Mouse (Mus musculus) MEL (cell line): Measurements from ENCODE around the gene Vtn. TPM values are rescaled to one million over a fixed set of nuclear protein-coding genes. Genes with fewer than 3 reads are reported as not detected.

Experiments
- DNase-seq: peaks from one replicate; pipeline ENCODE4 v3.0.0; 2011; ENCODE audit warnings: low read depth, low spot score
- H3K27ac ChIP-seq: 2 replicates; pipeline ENCODE4 v1.5.1; 2012; ENCODE audit warnings: low read depth, mild to moderate bottlenecking, control low read depth, low read length, moderate library complexity; ENCODE audit not compliant: control insufficient read depth
- H3K27me3 ChIP-seq, 2 experiments: fragments of 150-350 bp in 1 of 2; sonication (generic) in 1 of 2; 2 replicates each; pipeline ENCODE4 v1.6.1; 2012; ENCODE audit warnings: low read length in 2 of 2, mild to moderate bottlenecking in 2 of 2, improper control_type of control experiment in 1 of 2, moderate library complexity in 1 of 2; ENCODE audit not compliant: insufficient read depth in 2 of 2, control insufficient read depth in 1 of 2
- H3K36me3 ChIP-seq, 2 experiments: 2 replicates each; pipeline ENCODE4 v1.6.1; 2012 to 2014; ENCODE audit warnings: low read length in 2 of 2, improper control_type of control experiment in 1 of 2, inconsistent platforms in 1 of 2, mild to moderate bottlenecking in 1 of 2; ENCODE audit not compliant: insufficient read depth in 2 of 2, control insufficient read depth in 1 of 2
- H3K4me1 ChIP-seq, 2 experiments: fragments of 150-350 bp in 1 of 2; sonication (generic) in 1 of 2; 2 replicates each; pipeline ENCODE4 v1.6.1; 2012; ENCODE audit warnings: low read length in 2 of 2, improper control_type of control experiment in 1 of 2, mild to moderate bottlenecking in 1 of 2; ENCODE audit not compliant: insufficient read depth in 2 of 2, control insufficient read depth in 1 of 2
- H3K4me3 ChIP-seq, 2 experiments: fragments of 150-350 bp in 1 of 2; sonication (generic) in 1 of 2; 2 replicates each; pipeline ENCODE4 v1.5.1; 2012; ENCODE audit warnings: low read depth in 2 of 2, low read length in 2 of 2, mild to moderate bottlenecking in 2 of 2, moderate library complexity in 2 of 2, control low read depth in 1 of 2, improper control_type of control experiment in 1 of 2; ENCODE audit not compliant: control insufficient read depth in 1 of 2, insufficient read depth in 1 of 2
- H3K79me2 ChIP-seq: 2 replicates; pipeline ENCODE4 v1.6.1; 2012; ENCODE audit warnings: mild to moderate bottlenecking, low read length, moderate library complexity; ENCODE audit not compliant: control insufficient read depth, poor library complexity, insufficient read depth
- H3K9ac ChIP-seq: 2 replicates; pipeline ENCODE4 v1.6.1; 2012; ENCODE audit warnings: low read depth, mild to moderate bottlenecking, control low read depth, low read length, moderate library complexity; ENCODE audit not compliant: control insufficient read depth, poor library complexity, severe bottlenecking
- H3K9me3 ChIP-seq: fragments of 150-350 bp; sonication (generic); replicated peaks from 2 replicates; pipeline ENCODE4 v1.6.1; 2012; ENCODE audit warnings: mild to moderate bottlenecking, low read length, improper control_type of control experiment, moderate library complexity; ENCODE audit not compliant: insufficient read depth
- CHD1 ChIP-seq: IDR thresholded peaks from 2 replicates; pipeline ENCODE4 v1.6.1; 2012; ENCODE audit warnings: low read depth, mild to moderate bottlenecking, inconsistent platforms, low read length, improper control_type of control experiment
- CTCF ChIP-seq, 3 experiments: IDR thresholded peaks in 2 of 3; conservative IDR thresholded peaks in 1 of 3; 2 replicates each; pipeline ENCODE4 v1.5.1; 2011 to 2012; ENCODE audit warnings: low read length in 3 of 3, low read depth in 2 of 3, mild to moderate bottlenecking in 2 of 3, improper control_type of control experiment in 1 of 3, inconsistent platforms in 1 of 3, mixed read lengths in 1 of 3, moderate library complexity in 1 of 3; ENCODE audit not compliant: control insufficient read depth in 1 of 3, insufficient read depth in 1 of 3, poor library complexity in 1 of 3, severe bottlenecking in 1 of 3
- E2F4 ChIP-seq: IDR thresholded peaks from 2 replicates; pipeline ENCODE4 v1.6.1; 2011; ENCODE audit warnings: low read depth, low read length, improper control_type of control experiment, borderline replicate concordance
- ELF1 ChIP-seq: IDR thresholded peaks from 2 replicates; pipeline ENCODE4 v1.6.1; 2014; ENCODE audit warnings: low read depth, mild to moderate bottlenecking, inconsistent platforms, low read length, improper control_type of control experiment, moderate library complexity
- ETS1 ChIP-seq: IDR thresholded peaks from 2 replicates; pipeline ENCODE4 v1.6.1; 2012; ENCODE audit warnings: low read depth, mild to moderate bottlenecking, inconsistent platforms, low read length, improper control_type of control experiment, moderate library complexity
- GABPA ChIP-seq: IDR thresholded peaks from 2 replicates; pipeline ENCODE4 v1.6.1; 2012; ENCODE audit warnings: low read depth, mild to moderate bottlenecking, inconsistent platforms, low read length, improper control_type of control experiment, moderate library complexity
- GATA1 ChIP-seq: IDR thresholded peaks from 2 replicates; pipeline ENCODE4 v1.6.1; 2011; ENCODE audit warnings: low read depth, low read length, improper control_type of control experiment
- KAT2A ChIP-seq: conservative IDR thresholded peaks from 2 replicates; pipeline ENCODE4 v1.6.1; 2012; ENCODE audit warnings: low read depth, low read length, improper control_type of control experiment, inconsistent platforms
- MAFK ChIP-seq: IDR thresholded peaks from 2 replicates; pipeline ENCODE4 v1.6.1; 2011; ENCODE audit warnings: low read depth, mild to moderate bottlenecking, low read length, improper control_type of control experiment, borderline replicate concordance
- MAX ChIP-seq: IDR thresholded peaks from 2 replicates; pipeline ENCODE4 v1.6.1; 2011; ENCODE audit warnings: low read length, improper control_type of control experiment
- MXI1 ChIP-seq: IDR thresholded peaks from 2 replicates; pipeline ENCODE4 v1.6.1; 2011; ENCODE audit warnings: mild to moderate bottlenecking, low read depth, low read length, improper control_type of control experiment
- MYB ChIP-seq: IDR thresholded peaks from 2 replicates; pipeline ENCODE4 v1.6.1; 2011; ENCODE audit warnings: mild to moderate bottlenecking, low read depth, low read length, improper control_type of control experiment
- MYC ChIP-seq: IDR thresholded peaks from 2 replicates; pipeline ENCODE4 v1.6.1; 2011; ENCODE audit warnings: low read depth, mild to moderate bottlenecking, low read length, improper control_type of control experiment, moderate library complexity
- NELFE ChIP-seq: IDR thresholded peaks from 2 replicates; pipeline ENCODE4 v1.6.1; 2011; ENCODE audit warnings: low read depth, low read length, improper control_type of control experiment
- NRF1 ChIP-seq: IDR thresholded peaks from 2 replicates; pipeline ENCODE4 v1.6.1; 2014; ENCODE audit warnings: low read depth, mild to moderate bottlenecking, inconsistent platforms, low read length, improper control_type of control experiment, moderate library complexity; ENCODE audit not compliant: poor library complexity, insufficient read depth, severe bottlenecking
- POLR2A ChIP-seq, 2 experiments: IDR thresholded peaks; 2 replicates each; pipeline ENCODE4 v1.6.1; 2011 to 2012; ENCODE audit warnings: low read length in 2 of 2, mild to moderate bottlenecking in 2 of 2, control low read depth in 1 of 2, improper control_type of control experiment in 1 of 2, low read depth in 1 of 2, moderate library complexity in 1 of 2; ENCODE audit not compliant: control insufficient read depth in 1 of 2, insufficient read depth in 1 of 2, poor library complexity in 1 of 2
- POLR2AphosphoS2 ChIP-seq: IDR thresholded peaks from 2 replicates; pipeline ENCODE4 v1.6.1; 2011; ENCODE audit warnings: low read length, improper control_type of control experiment
- POLR2AphosphoS5 ChIP-seq: IDR thresholded peaks from 2 replicates; pipeline ENCODE4 v1.6.1; 2012; ENCODE audit warnings: low read depth, borderline replicate concordance, mild to moderate bottlenecking, inconsistent platforms, low read length, moderate library complexity, mixed read lengths
- SIN3A ChIP-seq: IDR thresholded peaks from 2 replicates; pipeline ENCODE4 v1.6.1; 2012; ENCODE audit warnings: low read length, improper control_type of control experiment, inconsistent platforms
- TBP ChIP-seq: IDR thresholded peaks from 2 replicates; pipeline ENCODE4 v1.8.0; 2011; ENCODE audit warnings: low read depth, low read length, improper control_type of control experiment
- USF1 ChIP-seq: IDR thresholded peaks from 2 replicates; pipeline ENCODE4 v1.6.1; 2014; ENCODE audit warnings: low read depth, mild to moderate bottlenecking, inconsistent platforms, low read length, improper control_type of control experiment, moderate library complexity
- ZMIZ1 ChIP-seq: IDR thresholded peaks from 2 replicates; pipeline ENCODE4 v1.6.1; 2012; ENCODE audit warnings: low read depth, mild to moderate bottlenecking, inconsistent platforms, low read length, improper control_type of control experiment, moderate library complexity
- polyA plus RNA-seq, 2 experiments: library from polyadenylated mRNA; stranded (reverse) in 1 of 2; unstranded in 1 of 2; fragments of >175 nt in 1 of 2; fragments of >200 nt in 1 of 2; gene quantifications; 2 replicates each; pipeline versions ENCODE4 v1.2.1 to v1.2.4; 2012; ENCODE audit warnings: low replicate concordance in 2 of 2, low read depth in 1 of 2; ENCODE audit not compliant: insufficient read length in 2 of 2, insufficient read depth in 1 of 2, missing spikeins in 1 of 2
- total RNA-seq: library from RNA; depleted of rRNA; stranded (reverse); fragments of 300-350 nt; gene quantifications from 2 replicates; pipeline ENCODE4 v1.2.3, GENCODE M21; 2012

Gene Vtn
- total and polyA plus RNA-seq, 3 experiments, result 0.18 TPM; not detected in 2

- 0 out of 2 replicates have a peak, but pooled peaks have one; percentile 22 for TF ChIP-seq ETS1
- TF ChIP-seq E2F4, result no peak
These were observed 43.6 kb upstream of the Vtn start (continued) for GRCm38 (mm10) chr11:78455308-78455707.

- H3K79me2 ChIP-seq, result no peaks in the 10 kb centered on the region
- TF ChIP-seq TBP (no peak), NRF1 (no peak), GABPA (no peak), MYC (no peak), MAX (no peak), MYB (no peak), GATA1 (no peak), POLR2AphosphoS5 (no peak), KAT2A (no peak), SIN3A (no peak), POLR2A (IDR thresholded peaks at IDR 0.05; ENCODE audit: control insufficient read depth in 1 of 2, insufficient read depth in 1 of 2, low read depth in 1 of 2, low read length in 2 of 2, poor library complexity in 1 of 2) (no peak), CTCF (IDR thresholded peaks at IDR 0.05 in 2 of 3, conservative IDR thresholded peaks at IDR 0.05 in 1 of 3; ENCODE audit: control insufficient read depth in 1 of 3, insufficient read depth in 1 of 3, low read depth in 2 of 3, low read length in 3 of 3, poor library complexity in 1 of 3, severe bottlenecking in 1 of 3) (no peak), MAFK (no peak), NELFE (no peak), ZMIZ1 (no peak), CHD1 (no peak), MXI1 (no peak), USF1 (no peak), POLR2AphosphoS2 (no peak), ELF1 (no peak)
- no peak overlapping the region for H3K9ac ChIP-seq
- peaks cover 3 to 9% of the 10 kb centered on the region in 2 experiments for H3K4me1 ChIP-seq
- H3K36me3 ChIP-seq, result peaks cover 0 to 8% of the 10 kb centered on the region in 2 experiments; a peak in 2 of 4 replicates
- no peak overlapping the region for H3K27ac ChIP-seq
- H3K4me3 ChIP-seq, result no peak overlapping the region
- no peak for DNase-seq
- H3K9me3 ChIP-seq, result no peaks in the 10 kb centered on the region
- peaks cover 1 to 6% of the 10 kb centered on the region in 2 experiments; a peak in 3 of 4 replicates for H3K27me3 ChIP-seq
These were observed 40.2 kb upstream of the Vtn start for GRCm38 (mm10) chr11:78458740-78459139.
